Mouse (Mus musculus) liver, embryonic 14.5 days (tissue): ENCODE measurements around the gene Art1.
A peak's percentile ranks its signal among the peaks of the same experiment; 100 is the strongest.

Experiments
- CTCF ChIP-seq: IDR thresholded peaks from 2 replicates; pipeline ENCODE4 v1.5.1; 2016; ENCODE audit warnings: antibody characterized with exemption, low read depth, control low read depth
- EP300 ChIP-seq: IDR thresholded peaks from 2 replicates; pipeline ENCODE4 v1.6.1; 2016; ENCODE audit warnings: antibody characterized with exemption, low read depth

- TF ChIP-seq CTCF (0 out of 2 replicates have a peak, but pooled peaks have one; percentile 28), EP300 (no peak)
Measured at GRCm38 (mm10) chr7:102106700-102107141, 5.2 kb downstream of the Art1 start.
